Mouse (Mus musculus) NIH3T3 (cell line): ENCODE data around the gene Smarcc1.

Experiments used
- DNase-seq: peaks from one replicate; pipeline ENCODE4 v3.0.0-alpha.2; 2012; ENCODE audit warnings: low read depth

Gene Smarcc1

DNA sequence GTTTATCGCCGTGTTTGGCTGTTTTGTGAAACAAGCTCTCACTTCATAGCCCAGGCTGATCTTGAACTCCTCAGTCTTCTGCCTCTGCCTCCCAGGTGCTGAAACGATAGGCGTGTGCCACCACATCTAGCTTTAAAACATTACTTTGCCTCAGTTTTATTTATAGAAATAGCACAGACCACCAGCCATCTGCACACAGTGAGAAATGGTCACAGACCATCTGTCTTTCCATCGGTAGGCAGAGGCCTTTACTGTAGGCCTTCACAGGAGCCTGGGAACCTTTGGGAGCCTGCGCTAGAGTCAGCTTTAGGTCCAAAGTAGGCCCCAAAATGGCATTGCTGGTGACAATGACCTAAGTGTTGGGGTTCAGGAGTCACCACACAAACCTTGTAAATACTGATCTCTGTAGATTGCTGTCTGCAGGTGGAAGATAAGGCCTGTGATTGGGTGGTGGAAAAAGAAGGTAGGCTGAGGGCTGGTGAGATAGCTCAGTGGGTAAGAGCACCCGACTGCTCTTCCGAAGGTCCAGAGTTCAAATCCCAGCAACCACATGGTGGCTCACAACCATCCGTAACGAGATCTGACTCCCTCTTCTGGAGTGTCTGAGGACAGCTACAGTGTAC is 166.7 kb downstream of the Smarcc1 start:
- DNase-seq, result no peak

- no peak for DNase-seq
Measured at GRCm38 (mm10) chr9:110287321-110287924, 169.9 kb downstream of the Smarcc1 start.
